Comparison of ENCODE assay signal across 8 mouse cellular contexts in genomic region chr5:110376802-110377433, GRCm38 (mm10). TPM values are rescaled to one million over a fixed set of nuclear protein-coding genes. Genes with fewer than 3 reads are reported as not detected.
A peak's percentile ranks its signal among the peaks of the same experiment; 100 is the strongest.
DNase-seq lines count a peak whose midpoint lies in the region; ATAC-seq and TF ChIP-seq lines count a peak whose summit lies in the region.

No protein-coding gene starts in this region.

- H3K9ac ChIP-seq in lung, embryonic 14.5 days, result no peak overlapping the region

- WGBS in forebrain, embryonic 10.5 days, result 56% methylated on average over 8 of the region's 8 CpGs
- WGBS in lung, embryonic 14.5 days, result 42% methylated on average over 8 of the region's 8 CpGs

- peak; percentile 89 for TF ChIP-seq CTCF in E14TG2a.4 (conservative IDR thresholded peaks at IDR 0.05; ENCODE audit: low read length)
- TF ChIP-seq CTCF in bone marrow macrophage, adult 2 months (IDR thresholded peaks at IDR 0.05; ENCODE audit: low read depth, low read length), result peak; percentile 81
- TF ChIP-seq CTCF in lung, embryonic 14.5 days (IDR thresholded peaks at IDR 0.05; ENCODE audit: low read depth), result peak; percentile 87

- H3K36me3 ChIP-seq in E14TG2a.4 (ENCODE audit: insufficient read depth, low read length), result peaks cover 65% of the 10 kb centered on the region
- peaks cover 100% of the 10 kb centered on the region for H3K36me3 ChIP-seq in forebrain, embryonic 10.5 days (replicated peaks)
- peaks cover 47% of the 10 kb centered on the region for H3K36me3 ChIP-seq in lung, embryonic 14.5 days (ENCODE audit: insufficient read depth)

- no peak for TF ChIP-seq POLR2A in bone marrow macrophage, adult 2 months (IDR thresholded peaks at IDR 0.05; ENCODE audit: borderline replicate concordance, low read depth, low read length)

- H3K27ac ChIP-seq in bone marrow macrophage, adult 2 months (ENCODE audit: insufficient read depth, low read depth, low read length), result no peak overlapping the region
- H3K27ac ChIP-seq in forebrain, embryonic 10.5 days, result peak overlapping the region; percentile 35; the same call in 1 of the 2 replicates
- no peak overlapping the region for H3K27ac ChIP-seq in lung, embryonic 14.5 days (ENCODE audit: low read depth)

- no peak overlapping the region for H3K4me2 ChIP-seq in lung, embryonic 14.5 days

- no peak for ATAC-seq in lung, embryonic 14.5 days (ENCODE audit: insufficient read depth)

- H3K4me3 ChIP-seq in E14TG2a.4 (replicated peaks; ENCODE audit: low read length), result peak overlapping the region; percentile 77
- H3K4me3 ChIP-seq in bone marrow macrophage, adult 2 months (ENCODE audit: insufficient read depth, low read length), result no peak overlapping the region
- no peak overlapping the region for H3K4me3 ChIP-seq in forebrain, embryonic 10.5 days
- H3K4me3 ChIP-seq in lung, embryonic 14.5 days (ENCODE audit: low read depth, low read length), result no peak overlapping the region

- peaks cover 37% of the 10 kb centered on the region for H3K4me1 ChIP-seq in E14TG2a.4 (replicated peaks; ENCODE audit: low read depth, low read length)
- H3K4me1 ChIP-seq in bone marrow macrophage, adult 2 months (ENCODE audit: control insufficient read depth, insufficient read depth, low read length), result no peaks in the 10 kb centered on the region
- peaks cover 28% of the 10 kb centered on the region for H3K4me1 ChIP-seq in forebrain, embryonic 10.5 days
- H3K4me1 ChIP-seq in lung, embryonic 14.5 days (ENCODE audit: insufficient read depth), result no peaks in the 10 kb centered on the region

- H3K9me3 ChIP-seq in E14TG2a.4 (ENCODE audit: low read length), result no peaks in the 10 kb centered on the region
- no peaks in the 10 kb centered on the region for H3K9me3 ChIP-seq in forebrain, embryonic 10.5 days
- no peaks in the 10 kb centered on the region for H3K9me3 ChIP-seq in lung, embryonic 14.5 days (ENCODE audit: low read depth, low read length)

- intact Hi-C loops in heart, postnatal 36 days (cut with DNase I), result loop anchor here (2.0 to 5.0 kb wide), 2 partner anchors 52 to 260 kb away; no protein-coding TSS in a partner anchor

- DNase-seq in forebrain, embryonic 10.5 days (ENCODE audit: extremely low spot score, low spot score), result peak; percentile 76
- peak; percentile 72 to 79 for DNase-seq in heart, postnatal 36 days
- DNase-seq in layer of hippocampus, adult 8-10 months (ENCODE audit: low spot score in 2 of 2), result peak; percentile 64 to 73
- DNase-seq in lung, embryonic 14.5 days, result peak; percentile 81
- DNase-seq in ovary, postnatal 36 days (ENCODE audit: low spot score), result peak; percentile 74
- DNase-seq in thymus, postnatal 25 days, result peak; percentile 70

- no peaks in the 10 kb centered on the region for H3K27me3 ChIP-seq in E14TG2a.4 (ENCODE audit: insufficient read depth, low read length)
- 0 out of 2 replicates have a peak, but pooled peaks cover 5% of the 10 kb centered on the region for H3K27me3 ChIP-seq in forebrain, embryonic 10.5 days (ENCODE audit: poor library complexity, severe bottlenecking)
- H3K27me3 ChIP-seq in lung, embryonic 14.5 days (ENCODE audit: insufficient read depth, low read length), result no peaks in the 10 kb centered on the region

RNA-seq across cellular contexts. Expression of gene Lrcol1, which starts 32.4 kb away (rescaled TPM):
- polyA plus RNA-seq in bone marrow macrophage, adult 2 months (2012; ENCODE audit: insufficient read depth, insufficient read length, missing spikeins), result not detected in 2 replicates
- polyA plus RNA-seq in forebrain, embryonic 10.5 days (2016; fragmentation: Nextera tagmentation; extraction: Ambion mirVana), result not detected in 2 replicates
- not detected for total RNA-seq in heart, postnatal 36 days (2021)
- not detected for total RNA-seq in layer of hippocampus, adult 8-10 months (2022)
- polyA plus RNA-seq in lung, embryonic 14.5 days (2014; fragmentation: Nextera tagmentation; extraction: Ambion mirVana), result 2.4 and 2.6 TPM in 2 replicates

RNA-seq across cellular contexts. Expression of gene P2rx2, which starts 33.9 kb away (rescaled TPM):
- not detected in 2 replicates for polyA plus RNA-seq in bone marrow macrophage, adult 2 months (2012; ENCODE audit: insufficient read depth, insufficient read length, missing spikeins)
- polyA plus RNA-seq in forebrain, embryonic 10.5 days (2016; fragmentation: Nextera tagmentation; extraction: Ambion mirVana), result 0.49 and 0.74 TPM in 2 replicates
- total RNA-seq in heart, postnatal 36 days (2021), result not detected
- under 1 TPM in 3 of 4 experiments, not detected in 1; 0.21 to 0.39 (median 0.27) TPM for total RNA-seq in layer of hippocampus, adult 8-10 months (2022)
- 14.1 and 15.4 TPM in 2 replicates for polyA plus RNA-seq in lung, embryonic 14.5 days (2014; fragmentation: Nextera tagmentation; extraction: Ambion mirVana)
